Mouse (Mus musculus) adrenal gland, adult 18-20 months (tissue): ENCODE measurements around the gene Vcan. TPM values are rescaled to one million over a fixed set of nuclear protein-coding genes. Genes with fewer than 3 reads are reported as not detected.

ENCODE experiments used
- DNase-seq, 2 experiments: peaks; one replicate each; pipeline ENCODE4 v3.0.0; 2021 to 2022; ENCODE audit warnings: low spot score in 2 of 2
- total RNA-seq, 2 experiments: library from RNA; stranded (reverse); gene quantifications; 1 replicate in 1 of 2; 2 replicates in 1 of 2; pipeline ENCODE4 v1.2.3; 2021

Gene Vcan
- total RNA-seq, 2 experiments from 2014 or later: 1.7 to 4.7 TPM

GRCm38 (mm10) chr13:89726492-89726891, 15.8 kb downstream of the Vcan start:
- DNase-seq: no peak

- DNase-seq: no peak
Measured at GRCm38 (mm10) chr13:89720497-89720896, 21.8 kb downstream of the Vcan start.

GRCm38 (mm10) chr13:89709497-89710201, 32.7 kb downstream of the Vcan start:
- no peak for DNase-seq

- no peak for DNase-seq
Measured at GRCm38 (mm10) chr13:89708151-89708927, 34.0 kb downstream of the Vcan start.

- no peak for DNase-seq
Measured at GRCm38 (mm10) chr13:89702395-89702794, 39.9 kb downstream of the Vcan start.

GRCm38 (mm10) chr13:89699998-89700555, 42.2 kb downstream of the Vcan start:
- no peak for DNase-seq

- DNase-seq: no peak
Measured at GRCm38 (mm10) chr13:89692597-89692996, 49.7 kb downstream of the Vcan start.

GRCm38 (mm10) chr13:89683490-89683889, 58.8 kb downstream of the Vcan start:
- DNase-seq: no peak

- DNase-seq: no peak
Measured at GRCm38 (mm10) chr13:89682254-89682653, 60.1 kb downstream of the Vcan start.

- peak in 1 of 2 experiments; percentile 24 for DNase-seq
Measured at GRCm38 (mm10) chr13:89679756-89680155, 62.6 kb downstream of the Vcan start.

GRCm38 (mm10) chr13:89670505-89670904, 71.8 kb downstream of the Vcan start:
- DNase-seq: no peak

GRCm38 (mm10) chr13:89668981-89669880, 73.1 kb downstream of the Vcan start:
- no peak for DNase-seq

- DNase-seq: peak in 1 of 2 experiments; percentile 19
Measured at GRCm38 (mm10) chr13:89668069-89668468, 74.2 kb downstream of the Vcan start.

- no peak for DNase-seq
Measured at GRCm38 (mm10) chr13:89661688-89662087, 80.6 kb downstream of the Vcan start.

GRCm38 (mm10) chr13:89657046-89657445, 85.3 kb downstream of the Vcan start:
- no peak for DNase-seq

- no peak for DNase-seq
Measured at GRCm38 (mm10) chr13:89653279-89653678, 89.0 kb downstream of the Vcan start.

GRCm38 (mm10) chr13:89652773-89653172, 89.5 kb downstream of the Vcan start:
- no peak for DNase-seq

GRCm38 (mm10) chr13:89645589-89645988, 96.7 kb downstream of the Vcan start:
- no peak for DNase-seq

GRCm38 (mm10) chr13:89637012-89637411, 105.3 kb downstream of the Vcan start:
- no peak for DNase-seq

- peak in 1 of 2 experiments; percentile 16 for DNase-seq
Measured at GRCm38 (mm10) chr13:89634137-89634683, 108.1 kb downstream of the Vcan start.

GRCm38 (mm10) chr13:89619064-89619463, 123.2 kb downstream of the Vcan start:
- DNase-seq: no peak
